ENCODE assay signal across 12 mouse cellular contexts in the genomic region with DNA sequence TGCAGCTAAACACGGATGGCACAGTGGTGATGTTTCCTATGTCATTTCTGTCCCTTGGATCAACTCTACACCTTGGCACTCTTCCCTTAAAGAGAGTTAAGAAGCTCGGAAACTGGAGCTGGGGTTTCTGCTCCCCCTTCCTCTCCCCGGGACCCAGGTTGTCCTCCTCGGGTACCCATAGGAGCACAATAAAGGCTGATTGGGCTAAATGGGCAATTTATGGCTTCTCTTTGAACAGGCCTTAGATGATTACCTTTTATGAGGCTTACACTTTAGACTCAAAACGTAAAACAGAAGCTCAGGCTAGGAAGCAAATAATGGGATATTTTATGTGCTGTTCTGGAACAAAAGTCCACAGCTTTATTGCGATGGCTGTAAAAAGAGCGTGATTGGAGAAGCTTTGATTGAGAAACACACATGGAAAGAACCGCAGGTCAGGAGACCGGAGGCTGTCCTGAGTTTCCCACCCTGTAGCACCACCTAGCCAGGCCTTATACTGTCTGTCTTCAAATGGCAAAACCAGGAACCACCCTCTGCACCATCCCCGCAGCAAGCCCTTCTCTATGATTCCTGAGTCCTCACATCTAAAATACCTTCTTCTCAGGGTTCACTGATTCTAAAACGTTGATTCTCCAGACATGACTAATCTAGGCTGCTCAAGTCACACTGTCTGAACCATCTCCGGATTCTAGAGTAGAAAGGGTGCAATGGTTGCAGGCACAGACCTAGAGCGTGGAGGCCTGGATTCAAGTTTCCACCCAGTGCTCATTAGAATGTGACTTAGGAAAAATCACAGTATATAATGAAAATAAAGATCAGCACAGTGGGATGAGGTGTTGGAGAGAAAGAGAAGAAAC.
"Had no signal": no experiment of that assay in that cellular context is flagged by ENCODE, and none has a peak within 500 bp of the region (broad histone marks: within the 10 kb centered on the region; RNA-seq: fewer than 3 reads in every experiment).

No protein-coding gene starts in this region.

- H3K36me3 ChIP-seq: limb, embryonic 15.5 days; neural tube, embryonic 13.5 days; stomach, embryonic 15.5 days had no signal

- H3K4me2 ChIP-seq: limb, embryonic 15.5 days; liver, embryonic 11.5 days; lung, embryonic 14.5 days; neural tube, embryonic 13.5 days; stomach, embryonic 15.5 days had no signal

- H3K9me3 ChIP-seq: limb, embryonic 15.5 days; neural tube, embryonic 13.5 days; stomach, embryonic 15.5 days had no signal

- ATAC-seq: liver, postnatal 0 days; lung, postnatal 0 days had no signal

- DNase-seq: thymus, adult 18-20 months had no signal

- H3K27ac ChIP-seq: kidney, postnatal 0 days; layer of hippocampus, adult 2 months; limb, embryonic 15.5 days; liver, embryonic 14.5 days; macrophage; neural tube, embryonic 13.5 days; stomach, embryonic 15.5 days had no signal

- H3K9ac ChIP-seq: limb, embryonic 15.5 days; liver, embryonic 14.5 days; liver, postnatal 0 days; lung, embryonic 14.5 days; neural tube, embryonic 13.5 days; stomach, embryonic 15.5 days had no signal

- H3K4me3 ChIP-seq: layer of hippocampus, adult 2 months; limb, embryonic 15.5 days; neural tube, embryonic 13.5 days; stomach, embryonic 15.5 days had no signal
